Mouse (Mus musculus): ENCODE measurements at regions not wholly inside any gene's neighbourhood (a gene's known extent, or its start where the extent isn't known, plus 50 kb on each side); places are given as distances from the start of the nearest gene placed in this dataset.

DNA sequence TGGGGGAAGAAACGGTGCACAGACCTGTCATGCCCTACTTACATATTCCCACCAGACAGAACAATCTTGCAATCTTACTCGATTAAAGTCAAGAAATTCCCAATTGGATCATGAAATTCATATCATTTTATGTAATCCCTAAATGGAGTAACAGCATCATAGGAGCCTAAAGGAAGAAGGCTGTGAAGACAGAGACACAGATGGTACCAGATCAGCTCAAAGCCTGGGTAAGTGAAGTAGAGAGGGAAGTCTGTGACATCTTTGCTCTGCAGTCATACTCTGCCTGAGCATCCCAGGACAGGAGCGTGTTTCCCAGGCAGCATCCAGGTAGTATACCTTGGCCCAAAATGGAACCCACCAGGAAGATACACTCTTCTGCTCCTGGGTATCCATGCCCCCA lies 108.6 kb downstream of the Diras2 start:
- no peak for TF ChIP-seq CTCF (IDR thresholded peaks at IDR 0.05; ENCODE audit: borderline replicate concordance, insufficient read depth, low read depth, low read length)
- no peak for TF ChIP-seq POLR2A (IDR thresholded peaks at IDR 0.05; ENCODE audit: borderline replicate concordance, insufficient read depth, low read length)
